Mouse (Mus musculus) stomach, postnatal 0 days (tissue): ENCODE results near the gene Mrgpra2b.
"Not testable (repeated sequence)": the region's sequence is repeated elsewhere in the genome, so short reads cannot be mapped to it uniquely, and the experiment has no call there.

Experiments used
- CTCF ChIP-seq: IDR thresholded peaks from 2 replicates; pipeline ENCODE4 v1.5.1; 2016; ENCODE audit warnings: antibody characterized with exemption, low read depth, mild to moderate bottlenecking, moderate library complexity
- EP300 ChIP-seq: optimal IDR thresholded peaks from 2 replicates; pipeline ENCODE3; 2016; ENCODE audit warnings: antibody characterized with exemption

DNA sequence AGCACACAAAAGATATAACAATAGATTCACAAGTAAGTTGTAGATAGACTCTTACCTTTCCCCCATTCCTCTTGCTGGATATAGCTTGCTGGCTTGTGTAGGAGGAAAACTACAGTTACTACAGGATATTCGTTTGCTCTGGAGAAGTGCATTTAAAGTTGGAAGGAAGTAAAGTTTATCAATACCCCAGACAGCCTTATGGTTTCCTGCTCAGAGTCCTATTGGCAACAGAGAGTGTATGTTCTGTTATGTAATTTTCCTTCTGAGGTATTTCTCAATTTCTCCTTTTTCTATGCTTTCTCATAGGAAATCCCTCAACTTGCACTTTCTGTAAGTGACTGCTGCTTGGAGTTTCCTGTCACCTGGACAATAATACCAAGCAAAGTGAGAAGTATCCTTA lies 76.6 kb downstream of the Mrgpra2b start, which contains the start of gene Mrgpra2a:
- TF ChIP-seq CTCF, EP300: not testable (repeated sequence)
